Mouse (Mus musculus): ENCODE measurements at regions not wholly inside any gene's neighbourhood (a gene's known extent, or its start where the extent isn't known, plus 50 kb on each side); places are given as distances from the start of the nearest gene placed in this dataset.

- TF ChIP-seq CTCF (IDR thresholded peaks at IDR 0.05; ENCODE audit: low read depth, low read length) (no peak), POLR2A (IDR thresholded peaks at IDR 0.05; ENCODE audit: insufficient read depth, low read length) (no peak)
These were observed 90.7 kb upstream of the Tyw5 start for GRCm38 (mm10) chr1:57497489-57498037.
